Mouse (Mus musculus) small intestine, adult 2 months (tissue): ENCODE data around the gene Gm5447. TPM values are rescaled to one million over a fixed set of nuclear protein-coding genes. Genes with fewer than 3 reads are reported as not detected.

Experiments
- H3K27ac ChIP-seq: fragments of 200-500 bp; 2 replicates; pipeline ENCODE4 v1.5.1; 2012; ENCODE audit warnings: low read depth, low read length, control low read depth, inconsistent platforms; ENCODE audit not compliant: insufficient read depth
- H3K27me3 ChIP-seq: fragments of 200-500 bp; 2 replicates; pipeline ENCODE4 v1.6.1; 2012; ENCODE audit warnings: mild to moderate bottlenecking, moderate library complexity, low read length, inconsistent platforms; ENCODE audit not compliant: control insufficient read depth, insufficient read depth
- H3K36me3 ChIP-seq: fragments of 200-500 bp; 2 replicates; pipeline ENCODE4 v1.6.1; 2012; ENCODE audit warnings: mild to moderate bottlenecking, low read length, control low read depth, inconsistent platforms; ENCODE audit not compliant: control insufficient read depth, insufficient read depth
- H3K4me1 ChIP-seq: fragments of 200-500 bp; 2 replicates; pipeline ENCODE4 v1.6.1; 2012; ENCODE audit warnings: low read length, inconsistent platforms, mixed read lengths; ENCODE audit not compliant: control insufficient read depth, insufficient read depth, insufficient read length
- H3K4me3 ChIP-seq: fragments of 200-500 bp; 2 replicates; pipeline ENCODE4 v1.5.1; 2012; ENCODE audit warnings: low read depth, mild to moderate bottlenecking, control low read depth, inconsistent platforms, low read length, moderate library complexity
- CTCF ChIP-seq: fragments of 200-500 bp; IDR thresholded peaks from 2 replicates; pipeline ENCODE4 v1.5.1; 2012; ENCODE audit warnings: low read depth, mild to moderate bottlenecking, control low read depth, inconsistent platforms, low read length, moderate library complexity, mixed read lengths; ENCODE audit not compliant: insufficient replicate concordance, insufficient read length; ENCODE audit errors: extremely low read depth
- POLR2A ChIP-seq: fragments of 200-500 bp; IDR thresholded peaks from 2 replicates; pipeline ENCODE4 v1.6.1; 2012; ENCODE audit warnings: low read depth, mild to moderate bottlenecking, control low read depth, inconsistent platforms, low read length, moderate library complexity
- WGBS: fragments of 180-500 bp; shearing (Covaris S2); methylation state at CpG from one replicate; pipeline ENCODE4 v1.1.7; 2018; 5-methylcytosine and 5-hydroxymethylcytosine counted together
- polyA plus RNA-seq: library from polyadenylated mRNA; depleted of rRNA; stranded (reverse); fragments of >200 nt; gene quantifications from 2 replicates; pipeline ENCODE4 v1.2.3, GENCODE M21; 2012

The Gm5447 gene
- polyA plus RNA-seq, 1 experiment = 0.06 TPM

DNA sequence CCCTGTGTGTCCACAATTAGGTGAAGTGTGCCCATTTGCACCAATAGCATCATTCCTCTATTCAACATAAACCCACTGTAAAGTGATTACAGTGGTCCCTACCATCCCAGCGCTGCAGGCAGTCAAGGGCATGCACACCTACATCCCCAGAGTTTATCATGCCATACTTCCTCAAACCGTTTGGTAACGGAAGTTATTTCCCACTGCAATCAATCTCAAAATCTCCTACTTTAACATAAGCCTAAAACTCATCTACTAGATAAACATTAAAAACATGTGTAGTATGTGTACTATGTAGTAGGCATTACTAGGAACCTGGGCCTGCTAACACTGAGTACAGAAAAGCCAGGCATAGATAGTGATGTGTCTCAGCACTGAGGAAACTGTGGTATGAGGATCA is 3.0 kb upstream of the Gm5447 start:
- Histone ChIP-seq H3K4me3 (no peak overlapping the region), H3K27me3 (no peaks in the 10 kb centered on the region), H3K36me3 (no peaks in the 10 kb centered on the region), H3K4me1 (peaks cover 5% of the 10 kb centered on the region), H3K27ac (no peak overlapping the region)
- TF ChIP-seq CTCF (no peak), POLR2A (no peak)
- 71% methylated on average over 3 of the region's 3 CpGs for WGBS

DNA sequence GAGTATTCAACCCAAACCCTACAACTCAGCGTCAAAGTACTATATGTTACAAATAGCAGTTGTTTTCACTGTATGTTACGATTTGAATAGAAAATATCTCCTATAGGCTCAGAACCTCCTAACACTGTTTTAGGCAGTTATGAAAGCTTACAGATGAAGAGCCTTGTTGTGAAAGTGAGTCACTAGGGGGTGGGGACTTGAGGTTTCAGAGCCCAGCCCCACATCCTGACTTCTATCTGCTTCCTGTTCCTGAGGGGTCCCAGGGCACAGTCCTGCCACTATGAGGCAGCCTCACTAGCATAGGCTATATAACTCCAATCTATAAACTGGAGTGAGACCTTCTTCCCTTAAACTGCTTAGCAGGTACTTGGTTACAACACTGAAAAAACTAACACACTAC is 1.9 kb upstream of the Gm5447 start:
- no peak overlapping the region for H3K27ac ChIP-seq
- TF ChIP-seq CTCF (no peak), POLR2A (no peak)
- no peaks in the 10 kb centered on the region for H3K36me3 ChIP-seq
- peaks cover 5% of the 10 kb centered on the region; the same call in 1 of the 2 replicates for H3K4me1 ChIP-seq
- H3K4me3 ChIP-seq = no peak overlapping the region
- no peaks in the 10 kb centered on the region for H3K27me3 ChIP-seq
- 75% methylated on average over 2 of the region's 2 CpGs for WGBS

DNA sequence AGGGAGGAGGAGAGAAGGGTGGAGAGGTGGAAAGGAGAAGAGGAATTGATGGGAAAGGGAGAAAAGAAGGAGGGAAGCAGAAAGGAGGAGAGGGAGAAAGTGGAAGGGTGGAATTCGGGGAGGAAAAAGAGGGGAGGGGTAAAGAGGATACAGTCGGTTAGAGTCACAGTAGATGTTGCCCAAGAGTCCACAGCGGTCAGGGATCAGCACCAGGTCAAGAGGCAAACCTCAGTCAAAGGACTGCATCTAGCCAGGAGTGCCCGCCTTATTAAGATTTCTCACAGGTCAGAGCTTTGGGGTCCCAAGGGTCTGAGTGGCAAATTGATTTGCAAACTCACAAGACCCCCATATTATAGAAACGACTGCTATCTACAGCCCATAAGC is 235 bp downstream of the Gm5447 start:
- peak overlapping the region; percentile 29; the same call in 1 of the 2 replicates for H3K27ac ChIP-seq
- peaks cover 2% of the 10 kb centered on the region; the same call in 1 of the 2 replicates for H3K4me1 ChIP-seq
- no peaks in the 10 kb centered on the region for H3K27me3 ChIP-seq
- 0 out of 2 replicates have a peak, but pooled peaks have one; percentile 0 for TF ChIP-seq POLR2A
- no peak for TF ChIP-seq CTCF
- 22% methylated on average over 5 of the region's 5 CpGs for WGBS
- no peaks in the 10 kb centered on the region for H3K36me3 ChIP-seq
- peak overlapping the region; percentile 91 for H3K4me3 ChIP-seq

DNA sequence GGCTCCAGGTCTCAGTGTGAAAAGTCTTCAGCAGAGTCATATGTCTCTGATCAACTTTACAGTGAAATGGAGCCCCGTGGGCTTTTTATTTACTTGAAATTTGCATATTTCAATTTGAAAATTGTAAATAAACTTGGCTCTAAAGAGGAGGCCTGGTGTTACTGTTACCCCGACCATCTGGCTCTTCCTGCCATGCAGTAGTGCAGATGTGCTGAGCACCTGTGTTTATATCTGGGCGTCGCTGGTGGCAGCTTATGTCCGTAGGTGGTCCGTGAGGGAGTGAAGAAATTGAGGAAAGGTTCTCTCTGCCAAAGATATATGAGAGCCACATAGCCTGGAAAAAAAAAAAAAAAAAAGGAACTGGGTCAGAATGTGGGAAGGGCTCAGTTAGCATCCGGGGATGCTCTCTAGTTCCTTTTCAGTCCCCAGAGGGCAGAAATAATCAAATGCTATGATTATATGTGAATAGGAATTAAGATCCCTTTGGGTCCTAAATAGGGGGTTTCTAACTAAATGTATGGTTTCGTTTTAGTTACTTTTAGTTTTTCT is 2.6 kb downstream of the Gm5447 start:
- H3K27ac ChIP-seq = no peak overlapping the region
- WGBS = 49% methylated on average over 8 of the region's 8 CpGs

DNA sequence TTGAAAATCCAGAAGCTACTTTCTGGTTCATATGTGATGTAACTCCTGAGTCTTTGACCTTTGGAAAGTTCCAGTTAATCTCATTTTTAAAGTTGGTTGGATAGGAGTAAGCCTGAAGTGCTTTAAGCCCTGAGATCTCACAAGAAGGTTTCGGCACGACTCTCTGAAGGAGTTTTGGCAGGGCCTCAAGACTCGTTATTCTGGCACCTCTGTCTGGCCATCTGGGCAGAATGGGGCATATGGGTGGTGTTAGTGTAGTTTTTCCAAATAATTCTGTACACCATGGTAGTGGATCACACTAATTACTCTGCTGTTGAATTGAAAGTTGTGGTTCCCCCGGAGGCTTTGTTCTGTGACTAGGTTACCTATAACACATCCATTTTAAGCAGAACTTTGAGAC is 4.2 kb downstream of the Gm5447 start:
- Histone ChIP-seq H3K27me3 (no peaks in the 10 kb centered on the region), H3K4me3 (no peak overlapping the region), H3K4me1 (no peaks in the 10 kb centered on the region; the same call in 1 of the 2 replicates), H3K36me3 (no peaks in the 10 kb centered on the region), H3K27ac (no peak overlapping the region)
- WGBS = 71% methylated on average over 4 of the region's 4 CpGs
- TF ChIP-seq POLR2A (no peak), CTCF (no peak)

More for the DNA sequence above, 2.6 kb downstream of the Gm5447 start:
- TF ChIP-seq CTCF = no peak
- no peak for TF ChIP-seq POLR2A
- Histone ChIP-seq H3K4me3 (no peak overlapping the region), H3K36me3 (no peaks in the 10 kb centered on the region), H3K27me3 (no peaks in the 10 kb centered on the region), H3K4me1 (no peaks in the 10 kb centered on the region; the same call in 1 of the 2 replicates)

DNA sequence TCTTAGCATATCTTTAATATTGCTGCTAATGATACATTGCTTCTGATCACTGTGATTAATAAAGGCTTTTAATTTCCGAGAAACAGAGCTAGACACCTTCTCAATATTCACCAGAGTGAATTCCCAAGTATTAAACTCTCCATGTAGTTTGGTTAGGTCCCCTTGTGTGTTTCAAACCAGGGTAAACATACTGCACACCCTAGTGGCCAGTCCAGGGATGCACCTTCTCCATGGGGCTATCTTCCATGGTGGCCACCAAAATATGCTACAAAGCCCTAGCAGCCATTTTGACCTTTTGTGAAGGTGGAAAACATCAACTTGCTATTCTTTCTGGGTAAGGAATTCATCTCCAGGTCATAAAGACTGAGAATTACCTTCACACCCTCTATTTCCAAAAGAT is 7.7 kb downstream of the Gm5447 start:
- WGBS = 41% methylated on average over 1 of the region's 1 CpGs
- Histone ChIP-seq H3K27ac (no peak overlapping the region), H3K4me1 (no peaks in the 10 kb centered on the region), H3K4me3 (no peak overlapping the region), H3K27me3 (no peaks in the 10 kb centered on the region), H3K36me3 (no peaks in the 10 kb centered on the region)
- no peak for TF ChIP-seq POLR2A
- TF ChIP-seq CTCF = peak; percentile 62; the same call in 1 of the 2 replicates

DNA sequence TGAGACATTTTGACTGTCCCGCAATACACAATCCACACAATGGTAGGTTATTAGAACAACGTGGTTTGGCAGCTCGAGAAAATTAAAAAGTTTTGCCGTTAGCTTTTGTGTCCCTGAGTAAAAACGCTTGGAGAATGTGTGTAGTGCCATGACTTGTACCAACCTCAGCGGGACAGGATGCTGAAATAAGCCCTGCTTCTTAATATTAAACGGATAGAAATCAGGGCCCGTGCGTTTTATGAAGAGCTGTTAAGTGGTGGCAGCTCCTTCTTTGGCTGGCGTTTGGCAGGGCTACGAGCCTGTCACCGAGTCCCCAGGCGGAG is 11.2 kb downstream of the Gm5447 start:
- no peaks in the 10 kb centered on the region for H3K27me3 ChIP-seq
- no peak for TF ChIP-seq POLR2A
- TF ChIP-seq CTCF = no peak
- 18% methylated on average over 13 of the region's 13 CpGs for WGBS
- no peaks in the 10 kb centered on the region for H3K36me3 ChIP-seq
- H3K27ac ChIP-seq = peak overlapping the region; percentile 71
- peak overlapping the region; percentile 62 for H3K4me3 ChIP-seq
- no peaks in the 10 kb centered on the region; the same call in 1 of the 2 replicates for H3K4me1 ChIP-seq
